Mouse (Mus musculus) embryonic fibroblast, embryonic 13.5 days (primary cell): Measurements from ENCODE around the gene Foxn3.

Experiments
- CTCF ChIP-seq: IDR thresholded peaks from 2 replicates; pipeline ENCODE4 v1.5.1; 2011; ENCODE audit warnings: mild to moderate bottlenecking, control low read depth, low read length, moderate library complexity, borderline replicate concordance; ENCODE audit not compliant: insufficient read depth
- POLR2A ChIP-seq: IDR thresholded peaks from 2 replicates; pipeline ENCODE4 v1.6.1; 2011; ENCODE audit warnings: low read depth, mild to moderate bottlenecking, control low read depth, low read length, moderate library complexity

DNA sequence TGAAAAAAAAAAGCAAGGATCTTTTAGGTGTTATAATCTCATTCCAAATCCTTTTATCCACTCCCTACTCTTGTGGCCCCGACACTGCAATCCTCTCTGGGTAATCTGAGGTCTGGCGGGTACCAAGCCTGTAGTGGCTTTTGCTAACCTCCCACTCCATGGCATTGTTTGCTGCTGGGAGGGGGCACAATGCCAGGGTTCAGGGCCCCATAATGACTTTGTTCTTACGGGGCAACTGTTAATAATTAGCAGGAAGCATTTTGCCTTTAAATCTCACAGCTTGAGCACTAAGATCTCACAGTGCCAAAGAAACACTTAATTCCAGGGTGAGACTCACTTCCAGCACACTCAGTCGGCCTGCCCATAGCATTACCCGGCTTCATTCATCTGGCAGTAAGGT lies 244.2 kb downstream of the Foxn3 start:
- TF ChIP-seq POLR2A = no peak
- TF ChIP-seq CTCF = no peak
